ENCODE assay signal across 11 mouse cellular contexts in the genomic region with DNA sequence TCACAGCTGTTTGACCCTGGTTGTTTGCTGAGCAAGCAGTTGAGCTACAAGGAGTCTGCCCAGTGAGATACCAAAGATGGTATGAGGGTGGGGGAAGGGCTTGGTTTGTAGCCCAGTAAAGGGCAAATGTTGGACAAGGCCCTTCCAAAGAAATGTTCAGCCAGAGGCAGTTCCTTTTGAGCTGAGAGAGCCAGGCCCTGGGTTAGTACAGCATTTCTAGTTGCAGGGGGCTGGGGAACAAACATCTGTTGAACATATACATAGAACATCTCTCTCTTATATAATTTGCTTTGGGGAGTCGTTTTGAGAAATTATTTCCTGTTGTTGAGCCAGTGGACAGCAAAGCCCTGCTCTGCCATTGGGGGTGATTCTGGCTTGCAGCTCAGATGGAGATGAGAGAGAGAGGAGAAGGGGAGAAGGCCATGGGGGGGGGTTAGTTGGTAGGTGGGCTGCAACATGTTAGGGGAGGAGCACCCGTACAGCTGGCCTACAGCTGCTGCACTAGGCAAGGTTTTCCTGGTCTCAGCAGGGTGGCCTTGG. TPM values are rescaled to one million over a fixed set of nuclear protein-coding genes. Genes with fewer than 3 reads are reported as not detected.
DNase-seq lines count a peak whose midpoint lies in the region; ATAC-seq and TF ChIP-seq lines count a peak whose summit lies in the region.
"Had no signal": no experiment of that assay in that cellular context is flagged by ENCODE, and none has a peak within 500 bp of the region (broad histone marks: within the 10 kb centered on the region; RNA-seq: fewer than 3 reads in every experiment).

No protein-coding gene starts in this region.

- no peak overlapping the region for H3K27ac ChIP-seq in embryonic facial prominence, embryonic 11.5 days (replicated peaks; ENCODE audit: low read depth, low read length)
- H3K27ac ChIP-seq in embryonic facial prominence, embryonic 10.5 days (replicated peaks), result no peak overlapping the region
- H3K27ac ChIP-seq in lung, postnatal 0 days (ENCODE audit: low read length), result peak overlapping the region; percentile 79
- peak overlapping the region; percentile 83 for H3K27ac ChIP-seq in stomach, embryonic 14.5 days (ENCODE audit: low read length)
- no peak overlapping the region for H3K27ac ChIP-seq in hindbrain, embryonic 14.5 days
- H3K27ac ChIP-seq: forebrain, embryonic 10.5 days; neural tube, embryonic 15.5 days had no signal

- no peak for ATAC-seq in embryonic facial prominence, embryonic 11.5 days (replicated peaks; ENCODE audit: insufficient number of reproducible peaks, low FRiP score, low TSS enrichment, low read depth)
- peak; percentile 79 for ATAC-seq in lung, postnatal 0 days
- peak; percentile 53; the same call in 1 of the 2 replicates for ATAC-seq in stomach, embryonic 14.5 days (ENCODE audit: insufficient number of reproducible peaks, insufficient read depth, low FRiP score, low read depth)
- no peak for ATAC-seq in hindbrain, embryonic 14.5 days (ENCODE audit: low FRiP score)

- H3K9ac ChIP-seq in embryonic facial prominence, embryonic 11.5 days (replicated peaks; ENCODE audit: low read length), result no peak overlapping the region
- H3K9ac ChIP-seq in lung, postnatal 0 days (replicated peaks; ENCODE audit: low read depth), result no peak overlapping the region
- H3K9ac ChIP-seq in stomach, embryonic 14.5 days (replicated peaks; ENCODE audit: low read depth, low read length), result no peak overlapping the region
- no peak overlapping the region for H3K9ac ChIP-seq in hindbrain, embryonic 14.5 days
- H3K9ac ChIP-seq: neural tube, embryonic 15.5 days had no signal

- H3K4me2 ChIP-seq in embryonic facial prominence, embryonic 11.5 days (ENCODE audit: low read depth, low read length), result no peak overlapping the region
- no peak overlapping the region for H3K4me2 ChIP-seq in lung, postnatal 0 days (replicated peaks; ENCODE audit: low read depth, low read length)
- no peak overlapping the region for H3K4me2 ChIP-seq in stomach, embryonic 14.5 days (replicated peaks; ENCODE audit: low read depth, low read length)
- H3K4me2 ChIP-seq in hindbrain, embryonic 14.5 days (replicated peaks), result no peak overlapping the region
- H3K4me2 ChIP-seq: neural tube, embryonic 15.5 days had no signal

- WGBS in embryonic facial prominence, embryonic 11.5 days, result 37% methylated on average over 2 of the region's 2 CpGs
- 71% methylated on average over 2 of the region's 2 CpGs for WGBS in embryonic facial prominence, embryonic 10.5 days
- 49% methylated on average over 2 of the region's 2 CpGs for WGBS in lung, postnatal 0 days
- 43% methylated on average over 2 of the region's 2 CpGs for WGBS in stomach, embryonic 14.5 days
- 78% methylated on average over 2 of the region's 2 CpGs for WGBS in hindbrain, embryonic 14.5 days

- H3K4me3 ChIP-seq in embryonic facial prominence, embryonic 11.5 days (ENCODE audit: low read depth, low read length), result no peak overlapping the region
- no peak overlapping the region for H3K4me3 ChIP-seq in embryonic facial prominence, embryonic 10.5 days
- no peak overlapping the region for H3K4me3 ChIP-seq in lung, postnatal 0 days (ENCODE audit: low read depth, low read length)
- H3K4me3 ChIP-seq in stomach, embryonic 14.5 days (ENCODE audit: low read depth, low read length), result no peak overlapping the region
- no peak overlapping the region for H3K4me3 ChIP-seq in hindbrain, embryonic 14.5 days (replicated peaks; ENCODE audit: low read length)
- H3K4me3 ChIP-seq: forebrain, embryonic 10.5 days; neural tube, embryonic 15.5 days had no signal

- no peaks in the 10 kb centered on the region for H3K9me3 ChIP-seq in embryonic facial prominence, embryonic 11.5 days (replicated peaks; ENCODE audit: control insufficient read depth, low read length)
- no peaks in the 10 kb centered on the region; the same call in 1 of the 2 replicates for H3K9me3 ChIP-seq in embryonic facial prominence, embryonic 10.5 days
- no peaks in the 10 kb centered on the region for H3K9me3 ChIP-seq in lung, postnatal 0 days (ENCODE audit: low read length)
- H3K9me3 ChIP-seq in stomach, embryonic 14.5 days (ENCODE audit: control insufficient read depth, low read depth, low read length), result no peaks in the 10 kb centered on the region
- no peaks in the 10 kb centered on the region for H3K9me3 ChIP-seq in hindbrain, embryonic 14.5 days (ENCODE audit: control insufficient read depth, low read length)
- H3K9me3 ChIP-seq: forebrain, embryonic 10.5 days; neural tube, embryonic 15.5 days had no signal

- H3K4me1 ChIP-seq in embryonic facial prominence, embryonic 11.5 days (ENCODE audit: control insufficient read depth, insufficient read depth, low read length), result no peaks in the 10 kb centered on the region
- peaks cover 16% of the 10 kb centered on the region for H3K4me1 ChIP-seq in embryonic facial prominence, embryonic 10.5 days
- no peaks in the 10 kb centered on the region for H3K4me1 ChIP-seq in lung, postnatal 0 days (ENCODE audit: insufficient read depth, low read depth, low read length)
- H3K4me1 ChIP-seq in stomach, embryonic 14.5 days (ENCODE audit: control insufficient read depth, insufficient read depth, low read length), result peaks cover 29% of the 10 kb centered on the region; the same call in 1 of the 2 replicates
- H3K4me1 ChIP-seq in hindbrain, embryonic 14.5 days (replicated peaks; ENCODE audit: control insufficient read depth, insufficient read depth, low read length), result no peaks in the 10 kb centered on the region

- peak; percentile 16 for DNase-seq in embryonic facial prominence, embryonic 11.5 days (ENCODE audit: low spot score)
- DNase-seq in embryonic facial prominence, embryonic 10.5 days (ENCODE audit: low spot score), result no peak
- peak; percentile 86 for DNase-seq in lung, postnatal 0 days (ENCODE audit: low spot score)
- DNase-seq in lung, adult 18-20 months, result no peak
- peak; percentile 32 to 41 for DNase-seq in kidney, adult 8-10 months
- no peak for DNase-seq in left cerebral cortex, adult 9 months (ENCODE audit: low spot score in 2 of 2)
- DNase-seq in hindbrain, embryonic 14.5 days (ENCODE audit: low spot score), result no peak
- DNase-seq: cerebellum, adult 2 months had no signal

- no peaks in the 10 kb centered on the region for H3K27me3 ChIP-seq in embryonic facial prominence, embryonic 11.5 days (ENCODE audit: control insufficient read depth, insufficient read depth, low read length)
- no peaks in the 10 kb centered on the region; the same call in 1 of the 2 replicates for H3K27me3 ChIP-seq in embryonic facial prominence, embryonic 10.5 days (replicated peaks; ENCODE audit: low read depth, poor library complexity, severe bottlenecking)
- H3K27me3 ChIP-seq in lung, postnatal 0 days (replicated peaks; ENCODE audit: insufficient read depth, low read length), result no peaks in the 10 kb centered on the region
- no peaks in the 10 kb centered on the region for H3K27me3 ChIP-seq in stomach, embryonic 14.5 days (ENCODE audit: control insufficient read depth, insufficient read depth, low read length)
- H3K27me3 ChIP-seq in hindbrain, embryonic 14.5 days (ENCODE audit: control insufficient read depth, insufficient read depth, low read length), result no peaks in the 10 kb centered on the region
- H3K27me3 ChIP-seq: neural tube, embryonic 15.5 days had no signal

- no peak for TF ChIP-seq EP300 in lung, postnatal 0 days (IDR thresholded peaks at IDR 0.05)

- no peaks in the 10 kb centered on the region for H3K36me3 ChIP-seq in embryonic facial prominence, embryonic 11.5 days (replicated peaks; ENCODE audit: control insufficient read depth, insufficient read depth, low read depth, low read length)
- no peaks in the 10 kb centered on the region for H3K36me3 ChIP-seq in embryonic facial prominence, embryonic 10.5 days (replicated peaks)
- H3K36me3 ChIP-seq in lung, postnatal 0 days (ENCODE audit: insufficient read depth, low read length), result no peaks in the 10 kb centered on the region
- no peaks in the 10 kb centered on the region for H3K36me3 ChIP-seq in stomach, embryonic 14.5 days (ENCODE audit: control insufficient read depth, insufficient read depth, low read length)
- H3K36me3 ChIP-seq in hindbrain, embryonic 14.5 days (replicated peaks; ENCODE audit: control insufficient read depth, insufficient read depth), result no peaks in the 10 kb centered on the region
- H3K36me3 ChIP-seq: forebrain, embryonic 10.5 days; neural tube, embryonic 15.5 days had no signal

- no peak for TF ChIP-seq CTCF in lung, postnatal 0 days (IDR thresholded peaks at IDR 0.05)

RNA-seq across cellular contexts. Expression of a gene that starts 33.2 kb away (rescaled TPM):
- polyA plus RNA-seq in embryonic facial prominence, embryonic 11.5 days (2014; fragmentation: Nextera tagmentation; extraction: Ambion mirVana), result 2.2 and 2.5 TPM in 2 replicates
- polyA plus RNA-seq in embryonic facial prominence, embryonic 10.5 days (2016; fragmentation: Nextera tagmentation; extraction: Ambion mirVana), result 0.74 and 1.4 TPM in 2 replicates
- polyA plus RNA-seq in lung, postnatal 0 days (2015; fragmentation: Nextera tagmentation; extraction: Ambion mirVana), result 28.4 and 29.4 TPM in 2 replicates
- 11.7 and 13.0 TPM in 2 replicates for polyA plus RNA-seq in stomach, embryonic 14.5 days (2014; fragmentation: Nextera tagmentation; extraction: Ambion mirVana)
- polyA plus RNA-seq in hindbrain, embryonic 14.5 days (2014; fragmentation: Nextera tagmentation; extraction: Ambion mirVana), result 6.3 and 6.8 TPM in 2 replicates

Comparison
In these comparisons a context has a peak if more than half of its experiments do, and no peak if none do; other contexts are left out.
1. DNase-seq: peak in embryonic facial prominence, embryonic 11.5 days (single experiment), lung, postnatal 0 days (single experiment) and kidney, adult 8-10 months (2 of 2); none in embryonic facial prominence, embryonic 10.5 days (single experiment), lung, adult 18-20 months (0 of 2), left cerebral cortex, adult 9 months (0 of 2) and hindbrain, embryonic 14.5 days (single experiment).
2. ATAC-seq: peak in lung, postnatal 0 days (single experiment) and stomach, embryonic 14.5 days (single experiment); none in embryonic facial prominence, embryonic 11.5 days (single experiment) and hindbrain, embryonic 14.5 days (single experiment).
3. H3K27ac ChIP-seq: peak in lung, postnatal 0 days (single experiment) and stomach, embryonic 14.5 days (single experiment); none in embryonic facial prominence, embryonic 11.5 days (single experiment), embryonic facial prominence, embryonic 10.5 days (single experiment) and hindbrain, embryonic 14.5 days (single experiment).